Mouse (Mus musculus): ENCODE data around the gene Cntn5. TPM values are rescaled to one million over a fixed set of nuclear protein-coding genes. Genes with fewer than 3 reads are reported as not detected.

The Cntn5 gene
- total and polyA plus RNA-seq, 3 experiments, result not detected

DNA sequence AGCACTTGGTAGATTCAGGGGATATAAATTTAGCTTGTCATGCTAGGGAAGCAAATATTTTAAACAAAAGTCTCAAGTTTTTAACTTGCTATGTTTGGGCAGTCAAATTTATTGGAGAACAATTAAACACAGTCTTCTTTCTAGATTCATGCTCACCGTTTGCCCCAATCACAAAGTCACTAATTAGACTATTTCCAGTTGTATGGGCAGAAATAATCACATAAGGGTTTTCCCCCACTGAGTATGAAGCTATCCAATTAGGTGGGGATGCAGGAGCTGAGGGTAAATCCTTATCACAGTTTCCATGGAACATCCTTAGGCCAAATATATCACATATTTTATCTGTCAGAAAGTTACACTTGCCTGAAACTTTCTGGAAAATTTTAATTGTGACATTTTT lies 788.0 kb downstream of the Cntn5 start:
- Histone ChIP-seq H3K9me3 (replicated peaks; ENCODE audit: low read length) (no peaks in the 10 kb centered on the region), H3K27ac (ENCODE audit: insufficient read depth, low read depth) (no peak overlapping the region), H3K4me3 (replicated peaks in 1 of 3; ENCODE audit: low read depth in 2 of 3, low read length in 2 of 3, poor library complexity in 1 of 3) (no peak overlapping the region), H3K79me2 (replicated peaks; ENCODE audit: control insufficient read depth, extremely low read depth, insufficient read depth, poor library complexity, severe bottlenecking) (no peaks in the 10 kb centered on the region), H3K36me3 (replicated peaks in 1 of 2; ENCODE audit: control insufficient read depth in 1 of 2, insufficient read depth in 1 of 2, low read length in 1 of 2) (no peaks in the 10 kb centered on the region), H3K4me2 (ENCODE audit: insufficient read depth, low read depth, poor library complexity, severe bottlenecking) (no peak overlapping the region), H3K4me1 (ENCODE audit: control insufficient read depth in 1 of 2, insufficient read depth in 2 of 2) (no peaks in the 10 kb centered on the region), H3K27me3 (replicated peaks) (no peaks in the 10 kb centered on the region), H3K9ac (ENCODE audit: insufficient read depth, low read depth) (no peak overlapping the region)
- dilution Hi-C loops (cut with MboI; ENCODE audit: extremely low pct_ligation_motif_present, extremely low pct_unique_long_range_greater_than_20kb, low sequenced_read_pairs) (no loop called here), in situ Hi-C loops (cut with MboI; ENCODE audit: low pct_ligation_motif_present, low pct_unique_long_range_greater_than_20kb, low sequenced_read_pairs) (no loop called here)
- TF ChIP-seq MYC (IDR thresholded peaks at IDR 0.05; ENCODE audit: low read depth, low read length), result no peak
- no peak for TF ChIP-seq ZNF384 (IDR thresholded peaks at IDR 0.05; ENCODE audit: low read depth, low read length)
- DNase-seq (ENCODE audit: extremely low read depth), result no peak

DNA sequence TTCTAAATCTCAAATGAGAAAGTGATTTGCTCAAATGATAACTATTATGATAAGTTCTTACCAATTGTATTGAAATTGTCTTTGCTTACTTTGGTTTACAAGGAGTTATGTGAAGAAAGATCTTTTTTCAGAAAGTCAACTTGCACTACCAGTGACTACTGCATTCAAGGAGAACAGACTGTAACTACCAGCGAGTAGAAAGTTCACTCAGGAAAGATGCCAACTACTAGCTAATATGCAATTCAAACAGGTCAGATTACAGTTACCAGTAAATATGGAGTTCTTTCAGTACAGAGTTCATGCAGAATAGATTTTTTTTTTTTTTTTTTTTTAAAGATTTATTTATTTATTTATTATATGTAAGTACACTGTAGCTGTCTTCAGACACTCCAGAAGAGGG lies 795.4 kb downstream of the Cntn5 start:
- Histone ChIP-seq H3K4me3 (replicated peaks in 1 of 3; ENCODE audit: low read depth in 2 of 3, low read length in 2 of 3, poor library complexity in 1 of 3) (no peak overlapping the region), H3K9me3 (replicated peaks; ENCODE audit: low read length) (no peaks in the 10 kb centered on the region), H3K4me2 (ENCODE audit: insufficient read depth, low read depth, poor library complexity, severe bottlenecking) (no peak overlapping the region), H3K27ac (ENCODE audit: insufficient read depth, low read depth) (no peak overlapping the region), H3K36me3 (replicated peaks in 1 of 2; ENCODE audit: control insufficient read depth in 1 of 2, insufficient read depth in 1 of 2, low read length in 1 of 2) (no peaks in the 10 kb centered on the region), H3K9ac (ENCODE audit: insufficient read depth, low read depth) (no peak overlapping the region), H3K79me2 (replicated peaks; ENCODE audit: control insufficient read depth, extremely low read depth, insufficient read depth, poor library complexity, severe bottlenecking) (no peaks in the 10 kb centered on the region), H3K4me1 (ENCODE audit: control insufficient read depth in 1 of 2, insufficient read depth in 2 of 2) (no peaks in the 10 kb centered on the region), H3K27me3 (replicated peaks) (no peaks in the 10 kb centered on the region)
- DNase-seq (ENCODE audit: extremely low read depth), result no peak
- TF ChIP-seq POLR2AphosphoS2 (IDR thresholded peaks at IDR 0.05; ENCODE audit: low read depth, low read length), result no peak
- TF ChIP-seq CHD2 (IDR thresholded peaks at IDR 0.05; ENCODE audit: low read length), result no peak
- no peak for TF ChIP-seq ZC3H11A (IDR thresholded peaks at IDR 0.05; ENCODE audit: low read depth, low read length)
- in situ Hi-C loops (cut with MboI; ENCODE audit: low pct_ligation_motif_present, low pct_unique_long_range_greater_than_20kb, low sequenced_read_pairs), result no loop called here
- dilution Hi-C loops (cut with MboI; ENCODE audit: extremely low pct_ligation_motif_present, extremely low pct_unique_long_range_greater_than_20kb, low sequenced_read_pairs), result no loop called here

DNA sequence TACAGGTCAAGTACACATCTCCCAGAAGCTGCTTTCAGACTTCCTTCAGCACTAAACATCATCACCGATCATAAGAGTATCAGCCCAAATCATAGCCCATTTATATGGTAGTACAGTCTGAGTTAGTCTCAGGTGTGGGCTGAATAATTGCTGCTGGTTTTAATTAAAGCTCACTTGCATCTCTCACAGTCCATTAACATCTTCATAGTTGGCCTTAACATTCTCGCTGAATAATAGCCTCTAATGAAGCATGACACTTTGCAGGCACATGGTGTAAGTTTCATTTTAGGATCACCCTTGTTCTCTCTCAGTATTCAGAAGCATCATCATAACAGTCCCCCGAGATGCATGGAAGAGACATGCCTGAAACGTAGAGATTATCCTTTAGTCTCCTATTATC lies 796.7 kb downstream of the Cntn5 start:
- H3K79me2 ChIP-seq (replicated peaks; ENCODE audit: control insufficient read depth, extremely low read depth, insufficient read depth, poor library complexity, severe bottlenecking), result no peaks in the 10 kb centered on the region
- H3K27me3 ChIP-seq (replicated peaks), result no peaks in the 10 kb centered on the region
- no peak overlapping the region for H3K4me3 ChIP-seq (replicated peaks in 1 of 3; ENCODE audit: low read depth in 2 of 3, low read length in 2 of 3, poor library complexity in 1 of 3)
- H3K27ac ChIP-seq (ENCODE audit: insufficient read depth, low read depth), result no peak overlapping the region
- H3K4me1 ChIP-seq (ENCODE audit: control insufficient read depth in 1 of 2, insufficient read depth in 2 of 2), result no peaks in the 10 kb centered on the region
- DNase-seq (ENCODE audit: extremely low read depth), result no peak
- no peak overlapping the region for H3K9ac ChIP-seq (ENCODE audit: insufficient read depth, low read depth)
- TF ChIP-seq POLR2A (IDR thresholded peaks at IDR 0.05; ENCODE audit: low read depth, low read length), result no peak
- no peak for TF ChIP-seq ZNF384 (IDR thresholded peaks at IDR 0.05; ENCODE audit: low read depth, low read length)
- TF ChIP-seq KAT2A (IDR thresholded peaks at IDR 0.05; ENCODE audit: insufficient replicate concordance, low read length), result no peak
- no peak for TF ChIP-seq ZC3H11A (IDR thresholded peaks at IDR 0.05; ENCODE audit: low read depth, low read length)
- no peak for TF ChIP-seq TCF12 (IDR thresholded peaks at IDR 0.05; ENCODE audit: low read depth, low read length)
- no peak for TF ChIP-seq USF2 (conservative IDR thresholded peaks at IDR 0.05; ENCODE audit: low read depth, low read length)
- TF ChIP-seq MXI1 (IDR thresholded peaks at IDR 0.05; ENCODE audit: low read depth, low read length), result no peak
- no peak for TF ChIP-seq PAX5 (IDR thresholded peaks at IDR 0.05; ENCODE audit: low read length)
- no peak for TF ChIP-seq EP300 (IDR thresholded peaks at IDR 0.05; ENCODE audit: low read length)
- no peak for TF ChIP-seq MYC (IDR thresholded peaks at IDR 0.05; ENCODE audit: low read depth, low read length)
- TF ChIP-seq MEF2A (IDR thresholded peaks at IDR 0.05; ENCODE audit: borderline replicate concordance, low read depth, low read length), result no peak
- no peak for TF ChIP-seq SIN3A (IDR thresholded peaks at IDR 0.05; ENCODE audit: low read length)
- no peak for TF ChIP-seq CHD1 (IDR thresholded peaks at IDR 0.05; ENCODE audit: low read depth, low read length)
- dilution Hi-C loops (cut with MboI; ENCODE audit: extremely low pct_ligation_motif_present, extremely low pct_unique_long_range_greater_than_20kb, low sequenced_read_pairs), result no loop called here
- in situ Hi-C loops (cut with MboI; ENCODE audit: low pct_ligation_motif_present, low pct_unique_long_range_greater_than_20kb, low sequenced_read_pairs), result no loop called here
- H3K4me2 ChIP-seq (ENCODE audit: insufficient read depth, low read depth, poor library complexity, severe bottlenecking), result no peak overlapping the region
- H3K9me3 ChIP-seq (replicated peaks; ENCODE audit: low read length), result no peaks in the 10 kb centered on the region
- H3K36me3 ChIP-seq (replicated peaks in 1 of 2; ENCODE audit: control insufficient read depth in 1 of 2, insufficient read depth in 1 of 2, low read length in 1 of 2), result no peaks in the 10 kb centered on the region

Measured in CH12.LX (cell line).